Mouse (Mus musculus): ENCODE results near the gene Fignl1.

Gene Fignl1

GRCm38 (mm10) chr11:11766736-11767135 lies 42.0 kb downstream of the Fignl1 start:
- no peak for DNase-seq (ENCODE audit: low read depth, low spot score)

GRCm38 (mm10) chr11:11766105-11766504 lies 42.7 kb downstream of the Fignl1 start:
- DNase-seq (ENCODE audit: low read depth, low spot score): no peak

DNA sequence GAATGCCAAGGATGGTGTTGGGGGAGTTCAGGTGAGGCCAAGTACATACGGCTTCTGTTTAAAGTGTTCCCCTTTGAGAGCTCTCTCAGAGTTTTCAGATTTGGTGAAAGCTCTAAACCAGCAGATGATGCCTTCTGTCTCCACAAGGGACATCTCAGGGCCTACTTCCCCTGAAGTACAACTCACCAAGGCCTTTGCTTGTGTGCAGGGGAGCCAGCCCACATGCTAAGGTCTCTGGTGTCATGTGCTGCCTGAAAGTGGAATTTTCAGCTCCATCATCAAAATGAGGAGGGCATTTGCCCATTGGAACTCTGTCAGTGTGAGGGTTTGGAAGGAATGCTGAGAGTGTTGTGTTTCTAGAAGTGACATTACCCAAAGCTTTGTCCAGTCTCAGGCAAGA lies 43.3 kb downstream of the Fignl1 start:
- DNase-seq (ENCODE audit: low read depth, low spot score): no peak

DNA sequence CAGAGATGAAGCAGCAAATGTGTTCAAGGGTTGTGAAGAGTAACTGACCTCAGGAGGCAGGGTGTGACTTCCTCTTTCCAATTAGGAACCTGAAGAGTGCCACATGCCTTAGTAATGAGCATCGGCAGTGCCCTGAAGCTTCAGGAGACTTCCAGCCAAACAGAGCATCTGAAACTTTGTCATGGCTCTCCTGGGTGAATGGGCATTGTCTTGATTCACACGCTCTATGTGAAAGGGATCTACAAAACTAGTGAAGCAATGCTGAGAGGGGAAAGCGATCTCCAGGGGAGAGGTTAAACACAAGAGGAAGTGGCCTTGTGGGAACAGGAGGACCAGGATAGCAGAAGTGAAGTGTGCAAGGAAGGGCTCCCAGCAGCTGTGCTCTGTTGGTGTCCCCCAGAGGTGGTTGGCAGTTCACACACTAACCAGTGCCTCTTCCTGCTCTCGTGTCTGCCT lies 45.5 kb downstream of the Fignl1 start:
- no peak for DNase-seq (ENCODE audit: low read depth, low spot score)

DNA sequence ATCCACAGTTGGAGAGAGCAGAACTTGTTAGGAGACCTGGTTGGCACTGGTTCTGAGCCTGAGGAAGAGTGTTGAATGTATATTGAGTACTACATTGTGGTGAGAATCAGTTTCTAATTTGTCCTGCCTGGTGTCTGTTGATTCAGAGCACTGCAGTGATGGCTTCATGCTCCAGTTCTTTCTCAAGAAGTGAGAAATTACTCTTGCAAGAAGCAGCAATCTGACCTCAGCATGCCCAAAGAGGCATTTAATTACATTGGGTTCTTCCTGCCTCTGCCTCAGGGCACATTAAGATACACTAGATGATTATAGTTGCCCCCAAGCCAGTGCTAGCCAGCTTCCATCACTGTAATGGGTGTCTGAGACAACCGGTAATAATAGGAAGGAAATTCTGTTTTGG lies 49.9 kb downstream of the Fignl1 start:
- DNase-seq (ENCODE audit: low read depth, low spot score): no peak

- no peak for DNase-seq (ENCODE audit: low read depth, low spot score)
Observed at GRCm38 (mm10) chr11:11758121-11758520, 50.6 kb downstream of the Fignl1 start.

DNA sequence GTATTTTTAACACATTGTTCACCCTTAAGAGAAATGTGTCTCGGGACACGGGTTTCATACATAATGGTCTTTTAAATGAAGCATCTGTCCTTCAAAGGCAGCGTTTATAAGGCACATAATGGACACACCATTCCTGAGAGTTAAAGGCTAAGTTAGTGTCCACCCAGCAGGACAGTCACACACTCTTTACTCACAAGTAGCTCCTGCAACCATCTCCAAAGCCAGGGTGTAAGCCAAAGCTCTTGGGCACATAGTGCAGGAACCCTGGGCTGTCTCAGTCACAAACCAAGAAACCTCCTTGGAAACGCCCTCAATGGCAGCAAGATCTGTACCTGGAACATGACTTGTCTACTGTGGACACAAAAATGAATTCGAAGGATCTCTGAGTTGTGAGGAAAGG lies 55.9 kb downstream of the Fignl1 start:
- no peak for DNase-seq (ENCODE audit: low read depth, low spot score)

GRCm38 (mm10) chr11:11751091-11751490 lies 57.7 kb downstream of the Fignl1 start:
- DNase-seq (ENCODE audit: low read depth, low spot score): no peak

DNA sequence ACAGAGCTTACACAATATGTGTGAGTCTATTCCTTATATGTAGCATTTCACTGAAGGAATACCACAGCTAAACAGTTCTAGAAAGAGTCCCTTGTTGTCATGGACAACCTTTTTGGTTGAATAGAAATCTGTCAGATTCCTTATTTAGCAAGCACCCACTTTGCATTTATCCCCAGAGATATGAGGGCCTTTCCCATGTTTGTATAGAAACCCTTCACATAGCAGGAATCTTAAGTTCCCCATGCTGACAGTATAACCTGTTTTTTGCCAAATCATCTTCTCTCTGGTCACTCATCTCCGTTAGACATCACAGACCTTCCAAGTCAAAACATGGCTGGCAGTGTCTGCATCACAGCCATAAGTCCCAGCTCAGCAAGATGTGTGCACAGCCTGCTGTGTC lies 64.5 kb downstream of the Fignl1 start:
- no peak for DNase-seq (ENCODE audit: low read depth, low spot score)

- DNase-seq (ENCODE audit: low read depth, low spot score): peak; percentile 22
Observed at GRCm38 (mm10) chr11:11742626-11743025, 66.1 kb downstream of the Fignl1 start.

DNA sequence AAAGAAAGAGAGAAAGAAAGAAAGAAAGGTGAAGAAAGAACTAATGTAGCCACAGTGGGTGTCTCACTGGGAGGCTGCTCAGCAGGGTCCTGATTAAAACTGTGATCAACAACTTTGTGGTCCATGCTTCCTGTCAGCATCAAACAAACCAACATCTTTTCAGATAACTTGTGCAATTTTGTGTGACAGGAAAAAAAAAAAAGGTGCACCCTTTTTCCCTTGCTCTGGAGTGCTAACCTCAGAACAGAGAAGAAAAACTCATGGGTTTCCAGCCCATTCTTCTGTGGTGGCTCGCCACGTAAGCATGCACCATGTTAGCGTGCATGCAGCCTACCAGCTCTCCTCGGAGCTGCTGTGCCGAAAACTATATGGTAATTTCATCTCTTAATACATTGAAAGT lies 67.2 kb downstream of the Fignl1 start:
- DNase-seq (ENCODE audit: low read depth, low spot score): no peak

DNA sequence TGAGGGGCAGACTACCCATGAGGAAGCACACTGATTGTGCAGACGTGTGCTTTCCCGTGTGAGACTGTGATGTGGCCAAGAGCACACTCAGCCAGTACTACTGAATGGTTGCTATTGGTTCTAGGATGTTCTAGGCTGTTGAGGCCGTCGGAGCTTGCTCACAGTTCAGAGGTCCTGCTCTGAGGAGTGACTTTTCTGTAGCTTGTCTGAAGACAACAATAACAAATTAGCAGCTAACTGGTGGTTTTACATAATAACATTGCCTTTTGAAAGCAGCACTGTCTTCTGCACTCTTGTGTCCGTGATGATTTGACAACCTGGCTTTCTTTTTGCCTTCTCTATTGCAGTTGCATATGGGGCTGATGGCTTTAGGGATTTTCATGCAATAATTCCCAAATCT lies 68.2 kb downstream of the Fignl1 start:
- DNase-seq (ENCODE audit: low read depth, low spot score): no peak

DNA sequence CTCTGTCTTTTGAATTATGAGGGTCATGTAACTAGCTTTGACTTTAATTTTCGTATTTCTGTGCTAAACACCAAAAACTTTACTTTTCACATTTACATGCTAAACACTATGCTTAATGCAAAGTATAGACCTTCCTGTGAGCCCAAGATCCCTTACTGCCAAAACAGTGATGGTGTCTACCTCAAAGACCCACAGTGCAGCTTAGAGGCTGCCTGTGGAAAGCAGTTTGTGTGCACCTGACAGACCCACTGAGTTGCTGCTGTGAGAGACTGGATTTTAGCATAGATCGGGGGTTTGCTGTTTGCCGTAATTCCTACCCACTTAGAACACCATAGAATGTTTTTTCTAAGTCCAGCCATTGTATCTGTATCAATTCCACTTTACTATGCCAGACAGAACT lies 69.7 kb downstream of the Fignl1 start:
- DNase-seq (ENCODE audit: low read depth, low spot score): no peak

- DNase-seq (ENCODE audit: low read depth, low spot score): no peak
Observed at GRCm38 (mm10) chr11:11737562-11737961, 71.2 kb downstream of the Fignl1 start.
